Mouse (Mus musculus) myocyte (in vitro differentiated cells): Measurements from ENCODE around the gene Lexm.

Experiments used
- CEBPB ChIP-seq: IDR thresholded peaks from 2 replicates; pipeline ENCODE4 v1.6.1; 2011; ENCODE audit warnings: mild to moderate bottlenecking, moderate library complexity; ENCODE audit not compliant: poor library complexity, insufficient read depth, severe bottlenecking
- E2F4 ChIP-seq: IDR thresholded peaks from one replicate; pipeline ENCODE4 v1.6.1; 2011; ENCODE audit warnings: mild to moderate bottlenecking, control low read depth, moderate library complexity; ENCODE audit not compliant: insufficient read depth
- MAX ChIP-seq: IDR thresholded peaks from one replicate; pipeline ENCODE4 v1.6.1; 2011; ENCODE audit warnings: low read depth, mild to moderate bottlenecking, control low read depth
- POLR2A ChIP-seq: IDR thresholded peaks from one replicate; pipeline ENCODE4 v1.6.1; 2011; ENCODE audit warnings: low read depth, mild to moderate bottlenecking, control low read depth, moderate library complexity; ENCODE audit not compliant: insufficient read length
- TCF12 ChIP-seq: IDR thresholded peaks from one replicate; pipeline ENCODE4 v1.6.1; 2011; ENCODE audit warnings: mild to moderate bottlenecking, control low read depth; ENCODE audit not compliant: poor library complexity, insufficient read depth, severe bottlenecking

GRCm38 (mm10) chr4:106607905-106608304 is 9.1 kb downstream of the Lexm start:
- TF ChIP-seq POLR2A (no peak), MAX (no peak), E2F4 (no peak), TCF12 (no peak), CEBPB (no peak)
